Mouse (Mus musculus): ENCODE measurements around the gene Tmem178b. TPM values are rescaled to one million over a fixed set of nuclear protein-coding genes. Genes with fewer than 3 reads are reported as not detected.

Tmem178b gene
- total RNA-seq, 2 experiments from 2014 or later: 2.5 TPM

DNA sequence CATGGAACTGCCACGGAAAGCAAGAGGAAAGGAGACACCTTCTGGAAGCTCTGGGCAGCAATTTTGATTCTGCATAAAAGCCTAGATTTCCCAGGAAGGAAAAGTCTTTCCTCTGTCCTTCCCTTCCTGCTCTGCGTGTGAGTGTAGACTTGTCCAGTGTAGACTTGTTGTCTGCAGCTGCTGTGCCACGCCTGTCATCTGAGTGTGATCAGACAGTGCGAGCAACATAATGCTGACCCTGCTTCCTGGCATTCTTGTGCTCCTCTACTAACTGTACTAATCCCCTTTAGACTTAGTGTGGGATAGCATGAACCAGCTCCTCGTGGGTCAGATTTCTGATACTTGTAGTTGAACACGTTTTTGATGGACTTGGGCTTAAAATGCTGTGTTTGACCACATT lies 262.6 kb downstream of the Tmem178b start:
- intact Hi-C loops (cut with DNase I; ENCODE audit: low total_unique reads): no loop called here
- no peak for DNase-seq

DNA sequence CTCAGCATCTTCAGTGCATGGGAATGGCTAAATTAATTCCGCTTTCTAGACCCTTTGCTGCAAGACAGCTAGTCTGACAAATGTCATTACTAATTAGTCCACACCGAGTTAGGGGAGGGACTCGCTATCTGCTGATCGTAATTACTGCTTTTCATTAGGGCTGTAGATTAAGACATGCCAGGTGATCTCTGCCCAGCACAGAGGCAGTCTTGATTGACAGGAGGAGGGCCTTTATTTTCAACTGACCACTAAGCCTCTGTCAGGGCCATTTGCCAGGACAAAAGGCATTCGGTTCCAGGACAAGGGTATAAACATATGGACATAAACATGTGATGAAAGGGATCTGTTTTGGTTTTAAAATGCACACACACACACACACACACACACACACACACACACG lies 264.3 kb downstream of the Tmem178b start:
- no peak for DNase-seq
- intact Hi-C loops (cut with DNase I; ENCODE audit: low total_unique reads): no loop called here

- intact Hi-C loops (cut with DNase I; ENCODE audit: low total_unique reads): no loop called here
- no peak for DNase-seq
Observed at GRCm38 (mm10) chr6:40137831-40138520, 264.9 kb downstream of the Tmem178b start.

DNA sequence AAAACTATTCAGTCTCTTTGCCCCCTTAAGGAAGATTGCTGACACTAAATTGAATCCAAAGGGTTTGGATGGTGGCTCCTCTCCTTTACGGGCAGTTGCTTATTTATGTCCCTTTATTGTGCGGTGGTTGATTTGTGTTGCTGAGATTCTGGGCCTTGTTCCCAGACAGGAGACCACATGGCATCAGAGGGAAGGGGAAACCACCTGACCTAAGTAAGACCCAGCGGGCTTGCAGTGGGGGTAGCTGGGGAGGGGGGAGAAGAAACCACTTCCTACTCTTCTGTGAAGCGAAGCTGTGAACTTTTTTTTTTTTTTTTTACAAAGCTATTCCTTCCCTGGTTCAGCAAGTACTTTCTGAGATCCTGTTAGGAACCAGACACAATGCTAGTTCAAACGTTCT lies 269.5 kb downstream of the Tmem178b start:
- DNase-seq: no peak
- intact Hi-C loops (cut with DNase I; ENCODE audit: low total_unique reads): no loop called here

GRCm38 (mm10) chr6:40144371-40144770 lies 271.3 kb downstream of the Tmem178b start:
- intact Hi-C loops (cut with DNase I; ENCODE audit: low total_unique reads): no loop called here
- no peak for DNase-seq

- intact Hi-C loops (cut with DNase I; ENCODE audit: low total_unique reads): no loop called here
- no peak for DNase-seq
Observed at GRCm38 (mm10) chr6:40145601-40146000, 272.5 kb downstream of the Tmem178b start.

DNA sequence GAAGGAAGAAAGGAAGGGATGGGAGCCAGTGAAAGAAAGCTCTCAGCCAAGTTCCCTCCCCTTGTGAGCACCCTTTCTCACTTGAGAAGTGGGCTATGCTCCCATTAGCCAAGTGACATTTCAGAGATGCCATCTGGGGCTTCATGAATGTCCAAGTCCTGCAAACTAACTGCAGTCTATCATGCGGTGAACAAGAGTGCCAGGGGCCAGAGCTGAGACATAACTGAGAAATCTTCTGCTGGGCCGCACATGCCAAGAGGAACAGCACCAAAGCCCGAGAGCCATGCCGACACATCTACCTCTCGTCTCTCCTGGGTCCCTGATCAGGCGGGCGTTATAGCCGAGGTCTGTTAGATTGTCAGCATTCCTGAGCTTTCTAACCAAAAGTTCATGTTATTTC lies 279.2 kb downstream of the Tmem178b start:
- no peak for DNase-seq
- intact Hi-C loops (cut with DNase I; ENCODE audit: low total_unique reads): no loop called here

DNA sequence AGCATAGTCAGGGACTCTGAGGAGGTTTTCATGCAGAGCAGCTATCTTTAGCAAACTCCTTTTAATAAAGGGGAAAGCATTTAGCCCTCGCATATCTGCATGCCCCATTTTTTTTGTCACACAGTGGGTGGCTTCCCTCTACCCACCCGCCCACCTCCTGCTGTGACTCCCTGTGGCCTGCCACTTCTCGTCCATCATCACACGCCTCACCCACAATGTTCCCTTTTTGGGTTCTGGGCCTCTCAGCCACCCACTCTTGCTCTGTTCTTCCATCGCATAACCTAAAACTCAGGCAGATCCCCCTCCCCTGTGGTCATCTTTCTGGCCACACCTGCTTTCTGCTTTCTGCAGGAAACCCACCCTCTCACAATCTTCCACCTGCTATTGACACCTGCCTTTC lies 288.3 kb downstream of the Tmem178b start:
- DNase-seq: no peak
- intact Hi-C loops (cut with DNase I; ENCODE audit: low total_unique reads): no loop called here

DNA sequence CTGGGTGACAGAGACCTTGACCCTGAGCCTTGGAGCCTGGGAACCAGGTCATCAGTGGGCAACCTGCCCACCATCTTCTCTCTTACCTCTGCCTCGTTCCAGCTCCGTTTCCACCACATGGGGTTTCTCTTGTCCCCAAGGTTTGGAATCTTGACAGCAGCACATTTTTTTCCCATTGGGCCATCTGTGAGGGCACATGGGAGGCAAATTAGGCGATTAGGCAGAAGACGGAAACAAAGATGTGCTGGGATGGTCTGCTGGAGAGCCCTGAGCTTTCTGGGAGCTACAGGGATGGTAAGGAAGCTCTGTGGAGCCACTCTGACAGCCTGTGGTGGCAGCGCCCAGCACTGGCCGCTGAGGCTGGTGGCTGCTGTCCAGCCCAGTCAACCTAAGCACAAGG lies 300.5 kb downstream of the Tmem178b start:
- intact Hi-C loops (cut with DNase I; ENCODE audit: low total_unique reads): no loop called here

DNA sequence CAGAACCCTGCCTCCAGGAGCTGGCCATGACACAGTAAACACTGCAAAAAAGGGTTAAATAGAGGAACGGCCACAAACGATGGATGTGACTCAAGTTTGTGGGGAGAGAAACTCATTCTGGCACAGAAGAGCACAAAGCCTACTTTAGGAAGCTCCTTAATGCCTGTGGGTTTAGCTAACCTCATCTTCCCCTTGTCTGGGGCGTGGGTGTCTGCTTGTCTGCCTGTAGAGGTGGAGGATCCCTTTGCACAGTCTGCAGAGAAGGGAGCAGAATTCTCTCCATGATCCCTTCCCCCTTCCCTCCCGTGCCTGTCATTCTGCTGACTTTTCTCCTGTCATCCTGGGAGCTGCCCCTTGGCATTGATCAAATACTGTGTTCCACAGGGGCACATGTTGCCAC lies 304.8 kb downstream of the Tmem178b start:
- no peak for DNase-seq
- intact Hi-C loops (cut with DNase I; ENCODE audit: low total_unique reads): no loop called here

More for the DNA sequence above, 300.5 kb downstream of the Tmem178b start:
- no peak for DNase-seq

- intact Hi-C loops (cut with DNase I; ENCODE audit: low total_unique reads): no loop called here
- no peak for DNase-seq
Observed at GRCm38 (mm10) chr6:40180551-40180950, 307.5 kb downstream of the Tmem178b start.

DNA sequence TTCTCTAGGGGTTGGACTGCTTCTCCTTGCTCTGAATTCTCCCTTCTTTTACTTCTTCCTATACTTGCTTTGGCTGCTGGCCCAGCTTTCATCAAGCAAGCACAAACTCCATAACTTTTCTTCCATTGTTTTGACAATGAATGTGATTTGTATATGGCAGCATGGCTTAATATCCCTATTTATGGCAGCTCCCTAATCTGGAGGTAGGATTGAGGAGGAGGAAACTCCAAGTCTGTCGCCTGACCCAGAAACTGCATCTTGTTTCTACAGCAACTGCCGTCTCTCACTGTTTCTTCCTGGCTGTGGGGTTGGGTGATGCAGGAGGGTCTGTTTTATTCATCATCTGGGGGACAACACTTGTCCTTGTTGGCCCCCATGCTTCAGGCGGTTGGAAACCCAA lies 327.6 kb downstream of the Tmem178b start:
- intact Hi-C loops (cut with DNase I; ENCODE audit: low total_unique reads): no loop called here
- no peak for DNase-seq

DNA sequence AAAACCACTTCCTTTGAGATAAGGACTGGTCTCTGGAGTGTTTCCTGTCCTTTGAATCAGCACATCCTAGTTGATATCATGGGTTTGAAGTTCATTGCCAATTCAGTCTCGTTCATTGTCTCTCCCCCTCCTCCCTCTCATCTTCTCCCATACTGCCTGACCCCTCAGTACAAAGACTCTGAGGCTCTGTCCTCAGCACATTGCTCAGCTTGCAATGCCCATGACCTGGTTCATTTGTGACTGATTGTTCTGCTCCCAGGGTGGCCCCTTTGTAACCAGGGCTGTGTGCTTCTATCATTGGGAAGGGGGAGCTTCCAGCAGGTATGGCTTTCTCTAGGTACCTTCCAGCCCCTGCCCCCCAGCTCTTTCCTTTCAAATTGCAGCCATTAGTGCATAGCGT lies 329.5 kb downstream of the Tmem178b start:
- intact Hi-C loops (cut with DNase I; ENCODE audit: low total_unique reads): no loop called here

GRCm38 (mm10) chr6:40205380-40205779 lies 332.3 kb downstream of the Tmem178b start:
- intact Hi-C loops (cut with DNase I; ENCODE audit: low total_unique reads): no loop called here
- no peak for DNase-seq

More for the DNA sequence above, 329.5 kb downstream of the Tmem178b start:
- no peak for DNase-seq

DNA sequence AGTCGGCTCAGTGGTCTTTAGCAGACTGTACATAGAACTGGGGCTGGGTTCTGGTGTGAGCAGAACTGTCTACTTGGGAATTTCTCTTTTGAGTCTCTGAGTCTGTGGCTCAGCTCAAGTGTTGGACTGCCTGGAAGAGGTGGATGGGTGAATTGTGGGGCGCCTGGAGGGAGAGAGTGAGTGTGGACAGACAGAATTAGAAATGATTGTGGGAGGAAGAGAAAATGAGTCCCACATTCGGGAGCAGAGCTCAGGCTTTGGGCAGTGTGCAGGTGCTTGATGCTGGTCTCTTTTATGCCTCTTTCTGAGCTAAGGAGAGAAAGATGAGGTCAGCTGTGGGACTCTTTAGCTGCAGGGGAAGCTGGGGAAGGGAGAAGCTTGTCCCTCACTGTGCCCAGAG lies 334.9 kb downstream of the Tmem178b start:
- no peak for DNase-seq
- intact Hi-C loops (cut with DNase I; ENCODE audit: low total_unique reads): no loop called here

GRCm38 (mm10) chr6:40209172-40209571 lies 336.1 kb downstream of the Tmem178b start:
- DNase-seq: no peak
- intact Hi-C loops (cut with DNase I; ENCODE audit: low total_unique reads): no loop called here

GRCm38 (mm10) chr6:40217154-40217553 lies 344.1 kb downstream of the Tmem178b start:
- DNase-seq: no peak
- intact Hi-C loops (cut with DNase I; ENCODE audit: low total_unique reads): no loop called here

DNA sequence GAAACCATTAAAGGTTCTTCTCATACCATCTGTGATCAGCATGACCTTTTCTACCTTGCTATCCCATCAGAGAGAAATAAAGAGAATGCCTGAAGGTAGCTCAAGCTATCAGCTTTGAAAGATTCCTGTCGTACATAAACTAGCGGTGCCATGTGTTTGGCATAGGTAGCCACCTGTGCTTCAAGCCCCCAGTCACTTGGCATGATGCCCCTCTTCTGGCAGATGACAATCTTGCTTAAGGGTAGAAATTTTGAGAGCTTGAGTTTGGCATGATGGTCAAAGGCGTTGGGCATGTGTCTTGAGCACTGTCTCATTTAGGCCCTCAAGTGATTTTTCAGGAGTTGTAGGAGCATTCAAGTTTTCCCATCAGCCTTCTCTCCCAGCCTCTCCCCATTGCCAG lies 344.6 kb downstream of the Tmem178b start:
- intact Hi-C loops (cut with DNase I; ENCODE audit: low total_unique reads): no loop called here
- DNase-seq: no peak

DNA sequence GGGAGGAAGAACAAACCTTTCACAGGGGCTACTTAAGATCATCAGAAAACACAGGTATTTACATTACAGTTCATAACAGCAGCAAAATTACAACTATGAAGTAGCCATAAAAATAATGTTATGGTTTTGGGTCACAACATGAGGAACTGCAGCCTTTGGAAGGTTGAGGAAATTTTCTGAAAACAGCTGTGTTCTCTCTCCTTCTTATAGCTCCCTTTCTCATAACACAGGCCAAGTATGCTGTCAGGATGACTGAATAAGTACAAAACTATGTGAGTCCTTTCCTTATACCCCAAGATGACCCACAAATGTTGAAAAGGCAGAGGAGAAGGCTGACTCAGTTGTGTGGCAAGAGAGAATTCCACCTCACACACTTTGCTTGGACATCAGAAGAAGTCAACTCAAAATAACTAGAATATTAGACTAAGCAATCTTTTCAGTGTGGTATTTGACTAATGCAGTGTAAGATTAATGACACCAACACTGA lies 347.6 kb downstream of the Tmem178b start:
- intact Hi-C loops (cut with DNase I; ENCODE audit: low total_unique reads): no loop called here
- DNase-seq: no peak

DNA sequence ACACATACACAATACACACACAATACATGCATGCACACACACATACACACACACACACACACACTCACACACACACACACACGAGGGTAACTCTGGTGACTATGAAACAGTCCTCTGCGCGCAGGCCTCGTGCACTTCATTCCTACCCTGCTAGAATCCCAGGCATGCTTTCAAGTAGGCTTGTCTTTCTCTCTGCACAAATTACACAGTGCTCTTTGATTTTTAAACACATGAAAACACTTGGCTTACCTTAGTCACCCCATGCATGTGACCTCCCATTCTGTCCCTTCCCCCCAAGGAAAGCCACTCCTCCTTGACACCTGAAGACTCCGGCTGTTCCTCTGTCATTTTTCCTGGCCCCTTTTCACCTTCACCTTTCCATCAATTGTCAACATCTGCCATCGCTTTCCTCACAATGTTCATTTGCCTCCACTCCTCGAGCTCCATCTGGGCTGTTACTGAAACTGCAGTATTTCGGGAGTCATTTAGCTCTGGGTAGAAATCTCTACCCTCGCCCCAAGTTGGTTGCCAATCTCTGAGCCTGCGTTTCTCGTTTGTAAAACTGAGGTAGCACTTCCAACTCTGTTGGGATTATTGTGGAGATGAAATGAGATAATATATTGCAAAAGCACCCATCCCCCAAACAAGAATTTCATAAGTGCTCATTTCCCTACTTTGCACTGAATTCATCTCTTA lies 352.7 kb downstream of the Tmem178b start:
- intact Hi-C loops (cut with DNase I; ENCODE audit: low total_unique reads): no loop called here
- no peak for DNase-seq

DNA sequence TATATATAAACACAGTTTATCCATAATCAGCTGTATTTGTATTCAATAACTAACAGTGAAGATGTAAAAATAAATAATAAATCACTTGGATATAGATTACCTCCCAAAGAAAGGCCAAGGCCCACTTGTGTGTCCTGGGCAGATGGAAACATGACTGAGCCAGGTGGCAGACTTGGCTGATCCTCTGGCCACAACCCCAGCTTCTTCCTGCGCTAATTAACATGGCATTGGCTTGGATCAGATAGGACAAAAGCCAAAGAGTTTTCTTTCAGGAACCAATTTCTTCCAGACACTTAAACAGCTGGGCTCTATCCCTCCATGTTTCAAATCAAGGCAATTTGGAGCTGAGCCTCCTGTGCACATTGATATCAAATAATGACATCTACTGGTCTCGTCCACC lies 355.9 kb downstream of the Tmem178b start:
- DNase-seq: no peak
- intact Hi-C loops (cut with DNase I; ENCODE audit: low total_unique reads): no loop called here
